Mouse (Mus musculus): ENCODE measurements around the gene C77080. TPM values are rescaled to one million over a fixed set of nuclear protein-coding genes. Genes with fewer than 3 reads are reported as not detected.

C77080 gene
- polyA plus RNA-seq, 1 experiment from 2014 or later: 6.7 TPM

DNA sequence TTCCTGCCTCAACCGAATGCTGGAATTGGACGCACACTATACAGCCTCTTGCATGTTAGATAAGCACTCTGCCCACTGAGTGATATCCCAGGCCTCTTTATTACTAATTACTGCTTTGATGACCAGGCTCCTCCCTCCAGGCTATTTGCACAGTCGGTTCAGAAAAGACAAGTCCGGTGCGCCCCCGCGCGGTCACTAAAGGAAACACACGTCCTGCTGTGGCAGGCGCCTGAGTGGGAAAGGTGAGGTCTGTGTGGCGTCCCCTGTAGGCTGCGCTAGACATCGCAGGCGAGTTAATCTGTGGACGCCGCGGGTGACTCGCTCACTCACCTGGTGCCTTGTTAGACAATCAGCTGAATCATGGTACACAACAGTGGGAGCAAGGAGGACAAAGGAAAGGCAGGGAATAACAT lies 15.3 kb upstream of the C77080 start:
- H3K27ac ChIP-seq (ENCODE audit: low read length): no peak overlapping the region
- no peak overlapping the region for H3K9ac ChIP-seq (replicated peaks; ENCODE audit: low read depth)
- ATAC-seq: peak; percentile 59
- no peaks in the 10 kb centered on the region for H3K4me1 ChIP-seq (ENCODE audit: insufficient read depth, low read depth, low read length)
- 2% methylated on average over 18 of the region's 18 CpGs for WGBS
- TF ChIP-seq CTCF (IDR thresholded peaks at IDR 0.05): peak; percentile 100
- no peak for TF ChIP-seq EP300 (IDR thresholded peaks at IDR 0.05)
- H3K27me3 ChIP-seq (replicated peaks; ENCODE audit: insufficient read depth, low read length): no peaks in the 10 kb centered on the region
- H3K4me2 ChIP-seq (replicated peaks; ENCODE audit: low read depth, low read length): no peak overlapping the region
- no peak overlapping the region for H3K4me3 ChIP-seq (ENCODE audit: low read depth, low read length)
- no peaks in the 10 kb centered on the region for H3K9me3 ChIP-seq (ENCODE audit: low read length)
- no peaks in the 10 kb centered on the region for H3K36me3 ChIP-seq (ENCODE audit: insufficient read depth, low read length)
- peak; percentile 96 for DNase-seq (ENCODE audit: low spot score)

DNA sequence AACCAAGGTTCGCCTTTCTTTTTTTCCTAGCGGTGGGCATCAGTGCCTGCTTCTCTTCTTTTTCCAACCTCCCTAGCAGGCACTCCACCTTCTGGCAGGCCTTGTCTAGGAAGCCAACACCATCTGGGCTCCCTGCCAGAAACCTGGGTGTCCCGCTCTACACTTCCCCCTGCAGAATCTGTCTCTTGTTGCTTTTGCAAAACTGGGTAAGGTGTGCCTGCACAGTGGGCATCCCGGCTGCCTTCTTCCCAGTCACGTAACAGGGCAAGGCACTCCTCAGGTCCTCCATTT lies 11.5 kb upstream of the C77080 start:
- DNase-seq (ENCODE audit: low spot score) (peak; percentile 89), ATAC-seq (peak; percentile 62)
- H3K4me2 ChIP-seq (replicated peaks; ENCODE audit: low read depth, low read length): peak overlapping the region; percentile 22; the same call in 1 of the 2 replicates
- H3K9ac ChIP-seq (replicated peaks; ENCODE audit: low read depth): no peak overlapping the region
- H3K4me1 ChIP-seq (ENCODE audit: insufficient read depth, low read depth, low read length): no peaks in the 10 kb centered on the region
- H3K36me3 ChIP-seq (ENCODE audit: insufficient read depth, low read length): no peaks in the 10 kb centered on the region
- H3K4me3 ChIP-seq (ENCODE audit: low read depth, low read length): no peak overlapping the region
- peak overlapping the region; percentile 20 for H3K27ac ChIP-seq (ENCODE audit: low read length)
- H3K27me3 ChIP-seq (replicated peaks; ENCODE audit: insufficient read depth, low read length): no peaks in the 10 kb centered on the region
- H3K9me3 ChIP-seq (ENCODE audit: low read length): no peaks in the 10 kb centered on the region
- 31% methylated on average over 5 of the region's 5 CpGs for WGBS
- TF ChIP-seq CTCF (IDR thresholded peaks at IDR 0.05) (peak; percentile 62), EP300 (IDR thresholded peaks at IDR 0.05) (no peak)

DNA sequence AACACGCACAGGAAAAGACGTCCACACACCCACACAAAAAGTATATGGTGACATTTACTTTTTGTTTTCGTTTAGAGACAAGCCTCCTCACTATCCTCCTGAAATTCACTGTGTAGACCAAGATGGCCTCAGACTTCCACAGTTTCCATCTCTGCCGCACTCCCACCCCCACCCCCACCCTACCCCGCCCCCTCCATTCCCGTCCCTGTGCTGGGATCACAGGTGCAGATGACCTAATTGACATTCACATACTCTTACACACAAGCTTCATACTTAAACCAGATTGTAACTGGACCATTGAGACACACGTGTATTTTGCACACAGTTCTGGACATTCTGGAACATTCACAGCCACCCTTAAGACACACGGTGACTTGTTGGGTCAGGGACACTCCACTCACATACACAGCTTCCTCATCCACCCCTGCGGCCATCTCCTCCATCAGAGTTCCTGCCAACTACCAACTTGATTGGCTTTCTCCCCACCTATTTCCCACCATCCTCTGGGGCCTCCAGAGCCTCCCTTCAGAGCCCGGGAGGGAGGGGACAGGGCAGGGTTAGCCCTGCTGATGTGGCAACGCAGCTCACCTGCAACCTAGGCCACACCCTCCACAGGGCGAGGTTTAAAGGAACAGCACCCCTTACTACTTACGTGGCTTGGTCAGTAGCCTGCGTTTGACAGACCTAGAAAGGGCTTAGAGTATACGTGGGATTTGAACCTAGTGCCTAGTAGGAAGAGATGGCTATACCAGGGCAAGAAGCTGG lies 11.0 kb upstream of the C77080 start:
- ATAC-seq (peak; percentile 91), DNase-seq (ENCODE audit: low spot score) (peak; percentile 91)
- WGBS: 24% methylated on average over 15 of the region's 15 CpGs
- H3K36me3 ChIP-seq (ENCODE audit: insufficient read depth, low read length): no peaks in the 10 kb centered on the region
- no peak overlapping the region for H3K9ac ChIP-seq (replicated peaks; ENCODE audit: low read depth)
- H3K9me3 ChIP-seq (ENCODE audit: low read length): no peaks in the 10 kb centered on the region
- TF ChIP-seq EP300 (IDR thresholded peaks at IDR 0.05) (no peak), CTCF (IDR thresholded peaks at IDR 0.05) (no peak)
- no peaks in the 10 kb centered on the region for H3K4me1 ChIP-seq (ENCODE audit: insufficient read depth, low read depth, low read length)
- H3K27me3 ChIP-seq (replicated peaks; ENCODE audit: insufficient read depth, low read length): no peaks in the 10 kb centered on the region
- peak overlapping the region; percentile 22; the same call in 1 of the 2 replicates for H3K4me2 ChIP-seq (replicated peaks; ENCODE audit: low read depth, low read length)
- H3K4me3 ChIP-seq (ENCODE audit: low read depth, low read length): no peak overlapping the region
- H3K27ac ChIP-seq (ENCODE audit: low read length): peak overlapping the region; percentile 43

DNA sequence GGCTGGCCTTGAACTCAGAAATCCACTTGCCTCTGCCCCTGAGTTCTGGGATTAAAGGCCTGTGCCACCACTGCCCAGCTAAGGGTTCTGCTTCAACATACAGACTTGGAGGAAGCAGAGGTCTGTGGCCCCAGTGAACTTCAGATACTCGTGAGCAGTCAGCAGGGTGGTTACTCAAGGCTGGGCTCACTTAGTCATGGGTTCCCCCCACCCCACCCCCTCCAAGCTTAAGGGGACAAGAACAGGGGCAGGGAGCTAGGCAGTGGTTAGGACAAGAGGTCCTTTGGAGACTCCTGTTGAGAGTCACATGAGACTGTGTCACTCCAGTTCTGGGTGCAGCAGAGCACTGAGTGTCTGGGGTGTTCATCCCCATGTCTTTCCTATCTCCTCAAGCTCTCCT lies 7.5 kb upstream of the C77080 start:
- ATAC-seq (peak; percentile 61), DNase-seq (ENCODE audit: low spot score) (peak; percentile 62)
- Histone ChIP-seq H3K4me1 (ENCODE audit: insufficient read depth, low read depth, low read length) (no peaks in the 10 kb centered on the region; the same call in 1 of the 2 replicates), H3K27ac (ENCODE audit: low read length) (no peak overlapping the region), H3K27me3 (replicated peaks; ENCODE audit: insufficient read depth, low read length) (no peaks in the 10 kb centered on the region), H3K4me2 (replicated peaks; ENCODE audit: low read depth, low read length) (no peak overlapping the region), H3K36me3 (ENCODE audit: insufficient read depth, low read length) (no peaks in the 10 kb centered on the region), H3K9ac (replicated peaks; ENCODE audit: low read depth) (no peak overlapping the region), H3K9me3 (ENCODE audit: low read length) (no peaks in the 10 kb centered on the region), H3K4me3 (ENCODE audit: low read depth, low read length) (no peak overlapping the region)
- WGBS: 35% methylated on average over 1 of the region's 1 CpGs
- TF ChIP-seq EP300 (IDR thresholded peaks at IDR 0.05): peak; percentile 85
- TF ChIP-seq CTCF (IDR thresholded peaks at IDR 0.05): no peak

DNA sequence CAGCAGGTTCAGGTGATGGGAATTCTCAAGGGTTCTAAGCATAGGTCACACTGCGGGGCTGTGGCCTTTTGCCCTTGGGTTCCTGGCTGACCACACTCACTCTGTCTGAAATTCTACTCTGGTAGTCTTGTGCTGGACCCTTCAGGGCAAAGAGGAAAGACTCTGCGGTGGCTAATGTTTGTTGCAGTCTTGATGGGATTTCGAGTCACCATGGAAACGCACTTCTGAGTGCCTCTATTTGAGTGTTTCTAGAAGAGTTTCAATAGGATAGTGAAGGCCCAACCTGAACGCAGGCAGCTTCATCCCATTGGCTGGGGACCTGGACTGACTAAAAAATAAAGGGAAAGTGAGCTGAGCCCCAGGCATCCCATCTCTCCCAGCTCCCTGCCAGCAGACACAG lies 5.6 kb upstream of the C77080 start:
- Histone ChIP-seq H3K36me3 (ENCODE audit: insufficient read depth, low read length) (no peaks in the 10 kb centered on the region), H3K27ac (ENCODE audit: low read length) (no peak overlapping the region), H3K27me3 (replicated peaks; ENCODE audit: insufficient read depth, low read length) (no peaks in the 10 kb centered on the region), H3K4me1 (ENCODE audit: insufficient read depth, low read depth, low read length) (peaks cover 6% of the 10 kb centered on the region; the same call in 1 of the 2 replicates), H3K9ac (replicated peaks; ENCODE audit: low read depth) (no peak overlapping the region), H3K9me3 (ENCODE audit: low read length) (no peaks in the 10 kb centered on the region), H3K4me3 (ENCODE audit: low read depth, low read length) (no peak overlapping the region), H3K4me2 (replicated peaks; ENCODE audit: low read depth, low read length) (no peak overlapping the region)
- peak; percentile 11 for ATAC-seq
- 63% methylated on average over 5 of the region's 5 CpGs for WGBS
- TF ChIP-seq EP300 (IDR thresholded peaks at IDR 0.05) (no peak), CTCF (IDR thresholded peaks at IDR 0.05) (no peak)
- DNase-seq (ENCODE audit: low spot score): peak; percentile 71

DNA sequence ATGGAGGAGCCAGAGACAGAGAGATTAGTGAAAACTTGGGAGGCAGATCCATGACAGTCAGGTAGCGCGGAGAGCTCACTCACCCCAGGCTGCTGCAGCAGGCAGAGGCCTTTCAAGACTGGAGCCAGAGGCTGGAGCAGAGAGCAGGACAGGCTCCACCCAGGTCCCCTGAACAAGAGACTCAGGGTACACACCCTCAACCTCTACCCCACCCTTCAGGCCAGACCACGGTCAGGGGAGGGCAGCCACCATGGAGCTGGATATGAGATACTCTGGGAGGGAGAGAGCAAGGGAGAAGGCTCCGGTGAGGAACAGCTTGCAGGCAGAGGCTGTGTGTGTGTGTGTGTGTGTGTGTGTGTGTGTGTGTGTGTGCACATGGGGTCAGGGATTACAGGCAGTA lies 5.0 kb upstream of the C77080 start:
- Histone ChIP-seq H3K36me3 (ENCODE audit: insufficient read depth, low read length) (no peaks in the 10 kb centered on the region), H3K4me1 (ENCODE audit: insufficient read depth, low read depth, low read length) (peaks cover 6% of the 10 kb centered on the region; the same call in 1 of the 2 replicates), H3K27ac (ENCODE audit: low read length) (no peak overlapping the region), H3K4me2 (replicated peaks; ENCODE audit: low read depth, low read length) (no peak overlapping the region), H3K9ac (replicated peaks; ENCODE audit: low read depth) (no peak overlapping the region), H3K9me3 (ENCODE audit: low read length) (no peaks in the 10 kb centered on the region), H3K27me3 (replicated peaks; ENCODE audit: insufficient read depth, low read length) (no peaks in the 10 kb centered on the region), H3K4me3 (ENCODE audit: low read depth, low read length) (no peak overlapping the region)
- 79% methylated on average over 4 of the region's 4 CpGs for WGBS
- TF ChIP-seq CTCF (IDR thresholded peaks at IDR 0.05) (no peak), EP300 (IDR thresholded peaks at IDR 0.05) (no peak)
- ATAC-seq (no peak), DNase-seq (ENCODE audit: low spot score) (no peak)
